Mouse (Mus musculus): Measurements from ENCODE around the gene Gm10135. TPM values are rescaled to one million over a fixed set of nuclear protein-coding genes. Genes with fewer than 3 reads are reported as not detected.
"Not testable (repeated sequence)": the region's sequence is repeated elsewhere in the genome, so short reads cannot be mapped to it uniquely, and the experiment has no call there.

Gm10135 gene
- total RNA-seq, 4 experiments from 2014 or later: not detected

- peak; percentile 17 for DNase-seq
Measured at GRCm38 (mm10) chr5:72957281-72957680, 17.2 kb downstream of the Gm10135 start.

- DNase-seq: no peak
Measured at GRCm38 (mm10) chr5:72953996-72954604, 20.4 kb downstream of the Gm10135 start.

GRCm38 (mm10) chr5:72950252-72950651, 24.2 kb downstream of the Gm10135 start:
- DNase-seq: no peak

- no peak for DNase-seq
Measured at GRCm38 (mm10) chr5:72948136-72948535, 26.4 kb downstream of the Gm10135 start.

- DNase-seq: no peak
Measured at GRCm38 (mm10) chr5:72940906-72941432, 33.5 kb downstream of the Gm10135 start.

- DNase-seq: no peak
Measured at GRCm38 (mm10) chr5:72939311-72939710, 35.2 kb downstream of the Gm10135 start.

GRCm38 (mm10) chr5:72938421-72938820, 36.1 kb downstream of the Gm10135 start:
- DNase-seq: not testable (repeated sequence)

- no peak for DNase-seq
Measured at GRCm38 (mm10) chr5:72933026-72933675, 41.4 kb downstream of the Gm10135 start.

- DNase-seq: no peak
Measured at GRCm38 (mm10) chr5:72927074-72927473, 47.4 kb downstream of the Gm10135 start.

- DNase-seq: no peak
Measured at GRCm38 (mm10) chr5:72922796-72923195, 51.7 kb downstream of the Gm10135 start.

- DNase-seq: no peak
Measured at GRCm38 (mm10) chr5:72921171-72921570, 53.3 kb downstream of the Gm10135 start.

GRCm38 (mm10) chr5:72920416-72920815, 54.1 kb downstream of the Gm10135 start:
- DNase-seq: no peak

- no peak for DNase-seq
Measured at GRCm38 (mm10) chr5:72916851-72917250, 57.7 kb downstream of the Gm10135 start.

- DNase-seq: no peak
Measured at GRCm38 (mm10) chr5:72916048-72916447, 58.5 kb downstream of the Gm10135 start.

Other genes starting within 250 kb of the Gm10135 start
- under 1 TPM; 0.07 to 0.27 (median 0.16) TPM for gene Txk, start 221.9 kb downstream of the Gm10135 start, total RNA-seq (2022)
- 1 to 10 TPM; 2.0 to 3.8 (median 3.2) TPM for gene Tec, start 106.2 kb downstream of the Gm10135 start, total RNA-seq (2022)
- gene Slain2, start 60.4 kb downstream of the Gm10135 start, total RNA-seq (2022): 10 to 100 TPM; 48.1 to 67.9 (median 61.7) TPM
- 10 to 100 TPM in 2 of 4 experiments, 1 to 10 TPM in 2; 7.7 to 13.1 (median 11.3) TPM for gene Slc10a4, start 32.2 kb upstream of the Gm10135 start, total RNA-seq (2022)